Comparison of ENCODE assay signal across 14 mouse cellular contexts in genomic region chr9:45851330-45851729, GRCm38 (mm10). TPM values are rescaled to one million over a fixed set of nuclear protein-coding genes. Genes with fewer than 3 reads are reported as not detected.
DNase-seq lines count a peak whose midpoint lies in the region; ATAC-seq and TF ChIP-seq lines count a peak whose summit lies in the region.
"Had no signal": no experiment of that assay in that cellular context is flagged by ENCODE, and none has a peak within 500 bp of the region (broad histone marks: within the 10 kb centered on the region; RNA-seq: fewer than 3 reads in every experiment).

No protein-coding gene starts in this region.

- no peak for TF ChIP-seq POLR2A in cerebellum, adult 2 months (IDR thresholded peaks at IDR 0.05; ENCODE audit: borderline replicate concordance, insufficient read depth, low read length)

- intact Hi-C loops in heart, postnatal 25 days (cut with DNase I), result no loop called here

- WGBS in heart, embryonic 11.5 days (ENCODE audit: insufficient replicate concordance), result 57% methylated on average over 5 of the region's 5 CpGs
- WGBS in liver, embryonic 13.5 days (ENCODE audit: insufficient replicate concordance), result 18% methylated on average over 5 of the region's 5 CpGs
- WGBS in stomach, embryonic 16.5 days, result 51% methylated on average over 5 of the region's 5 CpGs
- WGBS in cerebellum, adult 2 months, result 68% methylated on average over 5 of the region's 5 CpGs

- H3K9me3 ChIP-seq in heart, embryonic 11.5 days (replicated peaks; ENCODE audit: control insufficient read depth, low read length), result no peaks in the 10 kb centered on the region
- no peaks in the 10 kb centered on the region for H3K9me3 ChIP-seq in liver, embryonic 13.5 days (replicated peaks)
- no peaks in the 10 kb centered on the region for H3K9me3 ChIP-seq in stomach, embryonic 16.5 days (replicated peaks; ENCODE audit: control insufficient read depth, low read length)
- H3K9me3 ChIP-seq: midbrain, embryonic 15.5 days had no signal

- H3K4me1 ChIP-seq in heart, embryonic 11.5 days (ENCODE audit: control insufficient read depth, insufficient read depth, low read length), result peaks cover 19% of the 10 kb centered on the region
- H3K4me1 ChIP-seq in liver, embryonic 13.5 days (replicated peaks), result peaks cover 36% of the 10 kb centered on the region
- H3K4me1 ChIP-seq in stomach, embryonic 16.5 days (ENCODE audit: control insufficient read depth, insufficient read depth, low read length), result peaks cover 31% of the 10 kb centered on the region
- H3K4me1 ChIP-seq in cerebellum, adult 2 months (ENCODE audit: control insufficient read depth, insufficient read depth, low read length), result peaks cover 28% of the 10 kb centered on the region

- 0 out of 2 replicates have a peak overlapping the region, but pooled peaks have one; percentile 22 for H3K9ac ChIP-seq in heart, embryonic 11.5 days (ENCODE audit: low read depth, low read length)
- H3K9ac ChIP-seq in liver, embryonic 13.5 days, result no peak overlapping the region; the same call in 1 of the 2 replicates
- H3K9ac ChIP-seq in stomach, embryonic 16.5 days (ENCODE audit: low read length), result no peak overlapping the region
- H3K9ac ChIP-seq: forebrain, postnatal 0 days; midbrain, embryonic 15.5 days had no signal

- no peaks in the 10 kb centered on the region; the same call in 1 of the 2 replicates for H3K36me3 ChIP-seq in heart, embryonic 11.5 days (ENCODE audit: control insufficient read depth, insufficient read depth, low read length)
- H3K36me3 ChIP-seq in liver, embryonic 13.5 days, result 0 out of 2 replicates have a peak, but pooled peaks cover 2% of the 10 kb centered on the region
- 0 out of 2 replicates have a peak, but pooled peaks cover 4% of the 10 kb centered on the region for H3K36me3 ChIP-seq in stomach, embryonic 16.5 days (ENCODE audit: control insufficient read depth, insufficient read depth, low read length)

- ATAC-seq in heart, embryonic 11.5 days (replicated peaks; ENCODE audit: insufficient number of reproducible peaks, low FRiP score, low TSS enrichment), result no peak
- ATAC-seq in liver, embryonic 13.5 days (ENCODE audit: low read depth), result no peak
- ATAC-seq in stomach, embryonic 16.5 days (ENCODE audit: insufficient read depth, low FRiP score), result no peak
- ATAC-seq: forebrain, postnatal 0 days; hindbrain, embryonic 16.5 days; midbrain, embryonic 15.5 days had no signal

- H3K4me3 ChIP-seq in heart, embryonic 11.5 days (ENCODE audit: low read depth, low read length), result no peak overlapping the region
- H3K4me3 ChIP-seq in layer of hippocampus, adult 2 months, result no peak overlapping the region
- no peak overlapping the region for H3K4me3 ChIP-seq in liver, embryonic 13.5 days (replicated peaks)
- no peak overlapping the region for H3K4me3 ChIP-seq in stomach, embryonic 16.5 days (replicated peaks; ENCODE audit: low read length)
- H3K4me3 ChIP-seq in cerebellum, adult 2 months (replicated peaks; ENCODE audit: insufficient read depth, low read depth, low read length), result no peak overlapping the region
- H3K4me3 ChIP-seq: midbrain, embryonic 15.5 days had no signal

- H3K27ac ChIP-seq in heart, embryonic 11.5 days (ENCODE audit: low read depth, low read length), result no peak overlapping the region
- H3K27ac ChIP-seq in layer of hippocampus, adult 2 months, result 0 out of 2 replicates have a peak overlapping the region, but pooled peaks have one; percentile 78
- H3K27ac ChIP-seq in liver, embryonic 13.5 days, result peak overlapping the region; percentile 76
- H3K27ac ChIP-seq in stomach, embryonic 16.5 days (ENCODE audit: low read length), result peak overlapping the region; percentile 92; the same call in 1 of the 2 replicates
- no peak overlapping the region for H3K27ac ChIP-seq in cerebellum, adult 2 months (ENCODE audit: insufficient read depth, low read length)

- no peak overlapping the region for H3K4me2 ChIP-seq in heart, embryonic 11.5 days
- peak overlapping the region; percentile 26; the same call in 1 of the 2 replicates for H3K4me2 ChIP-seq in liver, embryonic 13.5 days
- H3K4me2 ChIP-seq in stomach, embryonic 16.5 days (ENCODE audit: low read depth, low read length), result no peak overlapping the region
- H3K4me2 ChIP-seq: midbrain, embryonic 15.5 days had no signal

- H3K27me3 ChIP-seq in heart, embryonic 11.5 days (ENCODE audit: control insufficient read depth, insufficient read depth, low read length), result no peaks in the 10 kb centered on the region; the same call in 1 of the 2 replicates
- H3K27me3 ChIP-seq in liver, embryonic 13.5 days, result no peaks in the 10 kb centered on the region
- H3K27me3 ChIP-seq in stomach, embryonic 16.5 days (ENCODE audit: control insufficient read depth, insufficient read depth, low read length), result no peaks in the 10 kb centered on the region
- H3K27me3 ChIP-seq in cerebellum, adult 2 months (ENCODE audit: control insufficient read depth, insufficient read depth, low read length), result no peaks in the 10 kb centered on the region
- H3K27me3 ChIP-seq: midbrain, embryonic 15.5 days had no signal

- DNase-seq in heart, postnatal 25 days (ENCODE audit: low spot score), result no peak
- DNase-seq in layer of hippocampus, adult 2 months (ENCODE audit: low spot score in 2 of 2), result no peak
- DNase-seq in layer of hippocampus, postnatal 36 days, result no peak
- no peak for DNase-seq in liver, embryonic 13.5 days
- DNase-seq in cerebellum, adult 2 months, result no peak
- DNase-seq in ovary, adult 18-20 months (ENCODE audit: low spot score), result no peak
- DNase-seq: cerebellum, postnatal 25 days; forebrain, postnatal 0 days; lung, postnatal 14 days; right cerebral cortex, postnatal 4 days had no signal

- no peak for TF ChIP-seq CTCF in layer of hippocampus, adult 2 months (conservative IDR thresholded peaks at IDR 0.05)
- TF ChIP-seq CTCF in cerebellum, adult 2 months (IDR thresholded peaks at IDR 0.05; ENCODE audit: borderline replicate concordance, insufficient read depth, low read depth, low read length), result no peak

RNA-seq across cellular contexts. Expression of gene Bace1, which starts 12.9 kb away (rescaled TPM):
- 17.5 and 19.5 TPM in 2 replicates for polyA plus RNA-seq in heart, embryonic 11.5 days (2014; fragmentation: Nextera tagmentation; extraction: Ambion mirVana)
- 10 to 100 TPM; 31.6 to 33.1 TPM for total RNA-seq in heart, postnatal 25 days (2021)
- 10 to 100 TPM; 76.6 to 80.3 TPM for total RNA-seq in layer of hippocampus, adult 2 months (2021)
- total RNA-seq in layer of hippocampus, postnatal 36 days (2021), result 10 to 100 TPM; 80.6 to 82.3 TPM
- 5.1 and 6.8 TPM in 2 replicates for polyA plus RNA-seq in liver, embryonic 13.5 days (2015; fragmentation: Nextera tagmentation; extraction: Ambion mirVana)
- 23.2 and 24.1 TPM in 2 replicates for polyA plus RNA-seq in stomach, embryonic 16.5 days (2015; fragmentation: Nextera tagmentation; extraction: Ambion mirVana)
- polyA plus RNA-seq in cerebellum, adult 2 months (2012; rRNA removed), result 68.2 and 76.7 TPM in 2 replicates

RNA-seq across cellular contexts. Expression of gene Cep164, which starts 22.8 kb away (rescaled TPM):
- 15.2 and 19.8 TPM in 2 replicates for polyA plus RNA-seq in heart, embryonic 11.5 days (2014; fragmentation: Nextera tagmentation; extraction: Ambion mirVana)
- total RNA-seq in heart, postnatal 25 days (2021), result 1 to 10 TPM; 5.8 to 6.4 TPM
- total RNA-seq in layer of hippocampus, adult 2 months (2021), result 10 to 100 TPM; 13.6 TPM
- total RNA-seq in layer of hippocampus, postnatal 36 days (2021), result 10 to 100 TPM; 11.0 to 12.9 TPM
- 5.1 and 6.0 TPM in 2 replicates for polyA plus RNA-seq in liver, embryonic 13.5 days (2015; fragmentation: Nextera tagmentation; extraction: Ambion mirVana)
- 19.6 and 21.1 TPM in 2 replicates for polyA plus RNA-seq in stomach, embryonic 16.5 days (2015; fragmentation: Nextera tagmentation; extraction: Ambion mirVana)
- polyA plus RNA-seq in cerebellum, adult 2 months (2012; rRNA removed), result 30.5 and 32.5 TPM in 2 replicates

RNA-seq across cellular contexts. Expression of gene Pcsk7, which starts 55.0 kb away (rescaled TPM):
- 11.2 and 16.7 TPM in 2 replicates for polyA plus RNA-seq in heart, embryonic 11.5 days (2014; fragmentation: Nextera tagmentation; extraction: Ambion mirVana)
- 10 to 100 TPM; 17.1 to 18.9 TPM for total RNA-seq in heart, postnatal 25 days (2021)
- 10 to 100 TPM; 25.0 to 28.0 TPM for total RNA-seq in layer of hippocampus, adult 2 months (2021)
- total RNA-seq in layer of hippocampus, postnatal 36 days (2021), result 10 to 100 TPM; 23.3 to 25.3 TPM
- polyA plus RNA-seq in liver, embryonic 13.5 days (2015; fragmentation: Nextera tagmentation; extraction: Ambion mirVana), result 7.4 and 7.7 TPM in 2 replicates
- polyA plus RNA-seq in stomach, embryonic 16.5 days (2015; fragmentation: Nextera tagmentation; extraction: Ambion mirVana), result 25.3 and 26.9 TPM in 2 replicates
- polyA plus RNA-seq in cerebellum, adult 2 months (2012; rRNA removed), result 32.6 and 33.3 TPM in 2 replicates

RNA-seq across cellular contexts. Expression of gene Rnf214, which starts 55.4 kb away (rescaled TPM):
- polyA plus RNA-seq in heart, embryonic 11.5 days (2014; fragmentation: Nextera tagmentation; extraction: Ambion mirVana), result 39.3 and 45.9 TPM in 2 replicates
- total RNA-seq in heart, postnatal 25 days (2021), result 10 to 100 TPM; 30.6 to 31.4 TPM
- total RNA-seq in layer of hippocampus, adult 2 months (2021), result 10 to 100 TPM; 75.2 to 81.3 TPM
- 10 to 100 TPM; 68.2 to 76.1 TPM for total RNA-seq in layer of hippocampus, postnatal 36 days (2021)
- 13.3 and 17.0 TPM in 2 replicates for polyA plus RNA-seq in liver, embryonic 13.5 days (2015; fragmentation: Nextera tagmentation; extraction: Ambion mirVana)
- polyA plus RNA-seq in stomach, embryonic 16.5 days (2015; fragmentation: Nextera tagmentation; extraction: Ambion mirVana), result 34.5 and 39.8 TPM in 2 replicates
- 45.8 and 47.4 TPM in 2 replicates for polyA plus RNA-seq in cerebellum, adult 2 months (2012; rRNA removed)

Comparison
In these comparisons a context has a peak if more than half of its experiments do, and no peak if none do; other contexts are left out.
1. H3K27ac ChIP-seq: peak in layer of hippocampus, adult 2 months (single experiment), liver, embryonic 13.5 days (single experiment) and stomach, embryonic 16.5 days (single experiment); none in heart, embryonic 11.5 days (single experiment) and cerebellum, adult 2 months (single experiment).